Mouse (Mus musculus) stomach, postnatal 0 days (tissue): ENCODE measurements around the gene Cdk14. TPM values are rescaled to one million over a fixed set of nuclear protein-coding genes. Genes with fewer than 3 reads are reported as not detected.
A peak's percentile ranks its signal among the peaks of the same experiment; 100 is the strongest.

Experiments
- ATAC-seq: fragments of 200-750 bp; cut with Nextera tagmentation; 2 replicates; pipeline ENCODE4 v1.8.0; 2017; ENCODE audit not compliant: low FRiP score, low TSS enrichment
- DNase-seq: peaks from one replicate; pipeline ENCODE4 v3.0.0-alpha.2; 2016; ENCODE audit warnings: low spot score
- H3K27ac ChIP-seq: fragments of 300-500 bp; sonication (generic); replicated peaks from 2 replicates; pipeline ENCODE4 v1.5.1; 2014; ENCODE audit warnings: mild to moderate bottlenecking, control low read depth
- H3K27me3 ChIP-seq: fragments of 300-500 bp; sonication (generic); 2 replicates; pipeline ENCODE4 v1.6.1; 2014; ENCODE audit warnings: low read length; ENCODE audit not compliant: control insufficient read depth, insufficient read depth
- H3K36me3 ChIP-seq: fragments of 300-500 bp; sonication (generic); 2 replicates; pipeline ENCODE4 v1.6.1; 2014; ENCODE audit warnings: low read length, mixed read lengths; ENCODE audit not compliant: control insufficient read depth, insufficient read depth
- H3K4me1 ChIP-seq: fragments of 300-500 bp; sonication (generic); replicated peaks from 2 replicates; pipeline ENCODE4 v1.6.1; 2014; ENCODE audit warnings: antibody characterized with exemption; ENCODE audit not compliant: control insufficient read depth, insufficient read depth
- H3K4me2 ChIP-seq: fragments of 300-500 bp; sonication (generic); replicated peaks from 2 replicates; pipeline ENCODE4 v1.6.1; 2014; ENCODE audit warnings: low read depth, mild to moderate bottlenecking, control low read depth, moderate library complexity
- H3K4me3 ChIP-seq: fragments of 300-500 bp; sonication (generic); 2 replicates; pipeline ENCODE4 v1.5.1; 2014; ENCODE audit warnings: low read depth, low read length, control low read depth
- H3K9ac ChIP-seq: fragments of 300-500 bp; sonication (generic); 2 replicates; pipeline ENCODE4 v1.6.1; 2014; ENCODE audit warnings: mild to moderate bottlenecking, low read length, control low read depth, mixed read lengths
- H3K9me3 ChIP-seq: fragments of 300-500 bp; sonication (generic); 2 replicates; pipeline ENCODE4 v1.6.1; 2016; ENCODE audit warnings: low read length; ENCODE audit not compliant: control insufficient read depth
- CTCF ChIP-seq: IDR thresholded peaks from 2 replicates; pipeline ENCODE4 v1.5.1; 2016; ENCODE audit warnings: antibody characterized with exemption, low read depth, mild to moderate bottlenecking, moderate library complexity
- EP300 ChIP-seq: optimal IDR thresholded peaks from 2 replicates; pipeline ENCODE3; 2016; ENCODE audit warnings: antibody characterized with exemption
- WGBS: fragments of 180-500 bp; shearing (Covaris S2); extraction: QIAGEN DNeasy Blood & Tissue Kit; methylation state at CpG from one replicate; pipeline ENCODE4 v1.1.7; 2014; 5-methylcytosine and 5-hydroxymethylcytosine counted together
- polyA plus RNA-seq: library from polyadenylated mRNA; unstranded; fragments of >200 nt; fragmentation: Nextera tagmentation; extraction: Ambion mirVana; gene quantifications from 2 replicates; pipeline ENCODE4 v1.2.1, GENCODE M21; 2015

Gene Cdk14
- polyA plus RNA-seq, 1 experiment from 2014 or later, result 6.1 TPM

GRCm38 (mm10) chr5:5226966-5227365 lies 193.1 kb downstream of the Cdk14 start:
- DNase-seq (no peak), ATAC-seq (no peak)
- no peaks in the 10 kb centered on the region for H3K27me3 ChIP-seq
- WGBS, result 74% methylated on average over 4 of the region's 4 CpGs
- no peaks in the 10 kb centered on the region for H3K36me3 ChIP-seq
- H3K4me2 ChIP-seq, result no peak overlapping the region
- H3K27ac ChIP-seq, result no peak overlapping the region
- H3K9ac ChIP-seq, result no peak overlapping the region
- no peak overlapping the region for H3K4me3 ChIP-seq
- no peaks in the 10 kb centered on the region for H3K9me3 ChIP-seq
- no peaks in the 10 kb centered on the region for H3K4me1 ChIP-seq
- no peak for TF ChIP-seq EP300
- no peak for TF ChIP-seq CTCF

- H3K9ac ChIP-seq, result no peak overlapping the region
- no peaks in the 10 kb centered on the region for H3K27me3 ChIP-seq
- H3K9me3 ChIP-seq, result no peaks in the 10 kb centered on the region
- H3K4me2 ChIP-seq, result no peak overlapping the region
- WGBS, result 30% methylated on average over 1 of the region's 1 CpGs
- H3K36me3 ChIP-seq, result no peaks in the 10 kb centered on the region
- ATAC-seq (no peak), DNase-seq (no peak)
- H3K27ac ChIP-seq, result no peak overlapping the region
- TF ChIP-seq CTCF, result no peak
- no peak for TF ChIP-seq EP300
- H3K4me1 ChIP-seq, result no peaks in the 10 kb centered on the region
- no peak overlapping the region for H3K4me3 ChIP-seq
Measured at GRCm38 (mm10) chr5:5211780-5212135, 208.4 kb downstream of the Cdk14 start.

GRCm38 (mm10) chr5:5211034-5211779 lies 208.9 kb downstream of the Cdk14 start:
- no peak overlapping the region for H3K4me3 ChIP-seq
- H3K36me3 ChIP-seq, result no peaks in the 10 kb centered on the region
- no peak overlapping the region for H3K4me2 ChIP-seq
- WGBS, result 27% methylated on average over 7 of the region's 7 CpGs
- H3K27me3 ChIP-seq, result no peaks in the 10 kb centered on the region
- H3K9ac ChIP-seq, result no peak overlapping the region
- TF ChIP-seq EP300 (no peak), CTCF (no peak)
- no peaks in the 10 kb centered on the region for H3K4me1 ChIP-seq
- H3K9me3 ChIP-seq, result no peaks in the 10 kb centered on the region
- ATAC-seq, result 0 out of 2 replicates have a peak, but pooled peaks have one; percentile 45
- peak; percentile 36 for DNase-seq
- H3K27ac ChIP-seq, result no peak overlapping the region

- Histone ChIP-seq H3K27ac (no peak overlapping the region), H3K4me1 (no peaks in the 10 kb centered on the region), H3K36me3 (no peaks in the 10 kb centered on the region), H3K4me3 (no peak overlapping the region), H3K9ac (no peak overlapping the region), H3K4me2 (no peak overlapping the region), H3K9me3 (no peaks in the 10 kb centered on the region), H3K27me3 (no peaks in the 10 kb centered on the region)
- ATAC-seq (0 out of 2 replicates have a peak, but pooled peaks have one; percentile 38), DNase-seq (no peak)
- 63% methylated on average over 4 of the region's 4 CpGs for WGBS
- no peak for TF ChIP-seq CTCF
- no peak for TF ChIP-seq EP300
Measured at GRCm38 (mm10) chr5:5208016-5208415, 212.1 kb downstream of the Cdk14 start.

GRCm38 (mm10) chr5:5206012-5206411 lies 214.1 kb downstream of the Cdk14 start:
- WGBS, result 80% methylated on average over 9 of the region's 9 CpGs
- H3K4me3 ChIP-seq, result no peak overlapping the region
- no peak for DNase-seq
- no peak for ATAC-seq
- no peak overlapping the region for H3K27ac ChIP-seq
- no peak overlapping the region for H3K4me2 ChIP-seq
- no peaks in the 10 kb centered on the region for H3K9me3 ChIP-seq
- no peaks in the 10 kb centered on the region for H3K4me1 ChIP-seq
- H3K9ac ChIP-seq, result no peak overlapping the region
- no peak for TF ChIP-seq EP300
- TF ChIP-seq CTCF, result no peak
- no peaks in the 10 kb centered on the region for H3K36me3 ChIP-seq
- H3K27me3 ChIP-seq, result no peaks in the 10 kb centered on the region

DNA sequence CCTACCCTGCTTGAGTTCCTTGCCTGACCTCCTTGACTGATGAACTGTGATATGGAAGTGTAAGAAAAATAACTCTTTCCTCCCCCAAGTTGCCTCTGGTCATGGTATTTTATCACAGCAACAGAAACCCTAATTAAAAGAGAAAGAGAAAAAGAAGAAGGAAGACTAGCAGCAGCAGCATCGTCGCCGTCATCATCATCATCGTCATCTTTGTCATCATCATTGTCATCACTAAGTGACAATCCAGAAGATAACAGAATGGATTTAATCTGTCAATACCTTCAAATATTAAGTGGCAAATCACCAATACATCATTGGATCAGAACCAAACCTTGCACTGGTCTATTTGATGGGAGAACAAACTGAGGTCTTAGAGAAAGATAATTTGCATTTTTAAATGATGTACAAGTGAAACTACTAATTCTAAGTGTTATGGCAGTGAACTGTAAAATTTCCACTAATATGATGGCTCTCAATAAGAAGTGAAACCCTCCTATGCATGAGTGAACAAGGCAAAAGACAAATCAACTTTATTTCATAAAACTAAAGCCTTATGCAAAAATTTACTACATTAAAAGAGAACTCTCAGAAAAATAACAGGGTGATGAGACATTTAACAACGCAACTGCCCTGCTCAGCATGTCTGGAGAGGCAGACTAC lies 225.4 kb downstream of the Cdk14 start:
- no peak overlapping the region for H3K4me2 ChIP-seq
- H3K27ac ChIP-seq, result no peak overlapping the region
- WGBS, result 93% methylated on average over 5 of the region's 5 CpGs
- no peaks in the 10 kb centered on the region for H3K9me3 ChIP-seq
- H3K4me3 ChIP-seq, result no peak overlapping the region
- no peaks in the 10 kb centered on the region for H3K27me3 ChIP-seq
- no peak overlapping the region for H3K9ac ChIP-seq
- ATAC-seq (no peak), DNase-seq (no peak)
- no peaks in the 10 kb centered on the region for H3K36me3 ChIP-seq
- TF ChIP-seq CTCF (no peak), EP300 (no peak)
- no peaks in the 10 kb centered on the region for H3K4me1 ChIP-seq
